Mouse (Mus musculus): Measurements from ENCODE around the gene Ank. TPM values are rescaled to one million over a fixed set of nuclear protein-coding genes. Genes with fewer than 3 reads are reported as not detected.

The Ank gene
- polyA plus RNA-seq, 1 experiment from 2014 or later = 9.3 TPM

GRCm38 (mm10) chr15:27539745-27540144 is 73.3 kb downstream of the Ank start:
- Histone ChIP-seq H3K27me3 (replicated peaks; ENCODE audit: insufficient read depth, low read length) (no peaks in the 10 kb centered on the region), H3K4me1 (ENCODE audit: insufficient read depth, low read depth, low read length) (no peaks in the 10 kb centered on the region), H3K4me2 (replicated peaks; ENCODE audit: low read depth, low read length) (no peak overlapping the region), H3K9me3 (ENCODE audit: low read length) (no peaks in the 10 kb centered on the region), H3K27ac (ENCODE audit: low read length) (no peak overlapping the region), H3K4me3 (ENCODE audit: low read depth, low read length) (no peak overlapping the region), H3K9ac (replicated peaks; ENCODE audit: low read depth) (no peak overlapping the region), H3K36me3 (ENCODE audit: insufficient read depth, low read length) (no peaks in the 10 kb centered on the region)
- no peak for ATAC-seq
- 89% methylated on average over 9 of the region's 9 CpGs for WGBS
- DNase-seq (ENCODE audit: low spot score) = no peak
- no peak for TF ChIP-seq EP300 (IDR thresholded peaks at IDR 0.05)
- no peak for TF ChIP-seq CTCF (IDR thresholded peaks at IDR 0.05)

- peak; percentile 33 for ATAC-seq
- WGBS = 66% methylated on average over 10 of the region's 10 CpGs
- Histone ChIP-seq H3K4me1 (ENCODE audit: insufficient read depth, low read depth, low read length) (no peaks in the 10 kb centered on the region), H3K36me3 (ENCODE audit: insufficient read depth, low read length) (no peaks in the 10 kb centered on the region), H3K9me3 (ENCODE audit: low read length) (no peaks in the 10 kb centered on the region), H3K9ac (replicated peaks; ENCODE audit: low read depth) (no peak overlapping the region), H3K27me3 (replicated peaks; ENCODE audit: insufficient read depth, low read length) (no peaks in the 10 kb centered on the region), H3K27ac (ENCODE audit: low read length) (no peak overlapping the region), H3K4me2 (replicated peaks; ENCODE audit: low read depth, low read length) (no peak overlapping the region), H3K4me3 (ENCODE audit: low read depth, low read length) (no peak overlapping the region)
- TF ChIP-seq CTCF (IDR thresholded peaks at IDR 0.05) (no peak), EP300 (IDR thresholded peaks at IDR 0.05) (no peak)
- DNase-seq (ENCODE audit: low spot score) = peak; percentile 50
Observed at GRCm38 (mm10) chr15:27545203-27545602, 78.7 kb downstream of the Ank start.

GRCm38 (mm10) chr15:27548110-27548509 is 81.6 kb downstream of the Ank start:
- TF ChIP-seq CTCF (IDR thresholded peaks at IDR 0.05) (no peak), EP300 (IDR thresholded peaks at IDR 0.05) (no peak)
- no peak for ATAC-seq
- H3K27ac ChIP-seq (ENCODE audit: low read length) = no peak overlapping the region
- H3K9ac ChIP-seq (replicated peaks; ENCODE audit: low read depth) = no peak overlapping the region
- H3K36me3 ChIP-seq (ENCODE audit: insufficient read depth, low read length) = no peaks in the 10 kb centered on the region
- no peaks in the 10 kb centered on the region for H3K4me1 ChIP-seq (ENCODE audit: insufficient read depth, low read depth, low read length)
- DNase-seq (ENCODE audit: low spot score) = no peak
- 71% methylated on average over 6 of the region's 6 CpGs for whole genome bisulfite sequencing
- H3K27me3 ChIP-seq (replicated peaks; ENCODE audit: insufficient read depth, low read length) = no peaks in the 10 kb centered on the region
- H3K4me2 ChIP-seq (replicated peaks; ENCODE audit: low read depth, low read length) = no peak overlapping the region
- no peaks in the 10 kb centered on the region for H3K9me3 ChIP-seq (ENCODE audit: low read length)
- no peak overlapping the region for H3K4me3 ChIP-seq (ENCODE audit: low read depth, low read length)

GRCm38 (mm10) chr15:27549071-27549470 is 82.6 kb downstream of the Ank start:
- no peak for ATAC-seq
- no peaks in the 10 kb centered on the region for H3K36me3 ChIP-seq (ENCODE audit: insufficient read depth, low read length)
- no peak for TF ChIP-seq CTCF (IDR thresholded peaks at IDR 0.05)
- no peak for TF ChIP-seq EP300 (IDR thresholded peaks at IDR 0.05)
- no peak overlapping the region for H3K4me2 ChIP-seq (replicated peaks; ENCODE audit: low read depth, low read length)
- no peak for DNase-seq (ENCODE audit: low spot score)
- H3K27me3 ChIP-seq (replicated peaks; ENCODE audit: insufficient read depth, low read length) = no peaks in the 10 kb centered on the region
- no peak overlapping the region for H3K4me3 ChIP-seq (ENCODE audit: low read depth, low read length)
- H3K27ac ChIP-seq (ENCODE audit: low read length) = no peak overlapping the region
- no peaks in the 10 kb centered on the region for H3K4me1 ChIP-seq (ENCODE audit: insufficient read depth, low read depth, low read length)
- H3K9ac ChIP-seq (replicated peaks; ENCODE audit: low read depth) = no peak overlapping the region
- 67% methylated on average over 10 of the region's 10 CpGs for WGBS
- no peaks in the 10 kb centered on the region for H3K9me3 ChIP-seq (ENCODE audit: low read length)

DNA sequence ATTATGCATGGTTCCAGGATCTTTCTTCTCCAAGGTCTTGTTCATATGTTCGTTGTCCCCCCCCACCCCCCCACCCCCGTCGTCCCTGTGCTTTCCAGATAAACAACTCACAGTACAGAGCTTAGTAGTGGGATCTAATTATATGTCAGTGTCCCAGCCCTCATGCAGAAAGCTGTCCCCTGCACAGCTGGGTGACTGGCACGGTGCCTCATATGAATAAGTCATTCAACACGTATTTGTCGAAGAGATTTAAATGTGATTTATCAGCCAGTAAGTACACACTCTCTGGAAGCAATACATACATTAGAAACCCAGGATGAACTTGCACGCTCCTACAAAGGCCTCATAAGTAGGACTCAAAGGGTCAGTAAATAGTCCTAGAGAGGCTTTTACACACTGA is 83.4 kb downstream of the Ank start:
- DNase-seq (ENCODE audit: low spot score) (peak; percentile 14), ATAC-seq (no peak)
- Histone ChIP-seq H3K27me3 (replicated peaks; ENCODE audit: insufficient read depth, low read length) (no peaks in the 10 kb centered on the region), H3K9ac (replicated peaks; ENCODE audit: low read depth) (no peak overlapping the region), H3K4me3 (ENCODE audit: low read depth, low read length) (no peak overlapping the region), H3K4me2 (replicated peaks; ENCODE audit: low read depth, low read length) (no peak overlapping the region), H3K27ac (ENCODE audit: low read length) (no peak overlapping the region), H3K4me1 (ENCODE audit: insufficient read depth, low read depth, low read length) (no peaks in the 10 kb centered on the region), H3K36me3 (ENCODE audit: insufficient read depth, low read length) (no peaks in the 10 kb centered on the region), H3K9me3 (ENCODE audit: low read length) (no peaks in the 10 kb centered on the region)
- TF ChIP-seq CTCF (IDR thresholded peaks at IDR 0.05) (no peak), EP300 (IDR thresholded peaks at IDR 0.05) (no peak)
- WGBS = 28% methylated on average over 7 of the region's 7 CpGs

- no peak for ATAC-seq
- DNase-seq (ENCODE audit: low spot score) = no peak
- Histone ChIP-seq H3K4me3 (ENCODE audit: low read depth, low read length) (no peak overlapping the region), H3K27me3 (replicated peaks; ENCODE audit: insufficient read depth, low read length) (no peaks in the 10 kb centered on the region), H3K4me2 (replicated peaks; ENCODE audit: low read depth, low read length) (no peak overlapping the region), H3K27ac (ENCODE audit: low read length) (no peak overlapping the region), H3K36me3 (ENCODE audit: insufficient read depth, low read length) (no peaks in the 10 kb centered on the region), H3K9ac (replicated peaks; ENCODE audit: low read depth) (no peak overlapping the region), H3K4me1 (ENCODE audit: insufficient read depth, low read depth, low read length) (no peaks in the 10 kb centered on the region), H3K9me3 (ENCODE audit: low read length) (no peaks in the 10 kb centered on the region)
- WGBS = 45% methylated on average over 9 of the region's 9 CpGs
- TF ChIP-seq EP300 (IDR thresholded peaks at IDR 0.05) (no peak), CTCF (IDR thresholded peaks at IDR 0.05) (no peak)
Observed at GRCm38 (mm10) chr15:27550358-27550992, 84.0 kb downstream of the Ank start.
